Mouse (Mus musculus) forebrain, embryonic 10.5 days (tissue): ENCODE measurements at regions not wholly inside any gene's neighbourhood (a gene's known extent, or its start where the extent isn't known, plus 50 kb on each side); places are given as distances from the start of the nearest gene placed in this dataset.

Experiments
- DNase-seq: peaks from one replicate; pipeline ENCODE4 v3.0.0-alpha.2; 2017; ENCODE audit warnings: low spot score; ENCODE audit errors: extremely low spot score
- H3K27ac ChIP-seq: fragments of 300-500 bp; sonication (generic); 2 replicates; pipeline ENCODE4 v1.5.1; 2016; ENCODE audit warnings: mild to moderate bottlenecking
- H3K27me3 ChIP-seq: fragments of 300-500 bp; sonication (generic); 2 replicates; pipeline ENCODE4 v1.6.1; 2016; ENCODE audit warnings: mild to moderate bottlenecking; ENCODE audit not compliant: poor library complexity, severe bottlenecking
- H3K36me3 ChIP-seq: fragments of 300-500 bp; sonication (generic); replicated peaks from 2 replicates; pipeline ENCODE4 v1.6.1; 2016; ENCODE audit warnings: mild to moderate bottlenecking, moderate library complexity
- H3K4me1 ChIP-seq: fragments of 300-500 bp; sonication (generic); 2 replicates; pipeline ENCODE4 v1.6.1; 2016
- H3K4me3 ChIP-seq: fragments of 300-500 bp; sonication (generic); 2 replicates; pipeline ENCODE4 v1.5.1; 2016; ENCODE audit warnings: mild to moderate bottlenecking, moderate library complexity
- H3K9me3 ChIP-seq: fragments of 300-500 bp; sonication (generic); 2 replicates; pipeline ENCODE4 v1.6.1; 2016; ENCODE audit warnings: mild to moderate bottlenecking, moderate library complexity
- WGBS: fragments of 180-500 bp; shearing (Covaris S2); methylation state at CpG from one replicate; pipeline ENCODE4 v1.1.7; 2016; 5-methylcytosine and 5-hydroxymethylcytosine counted together

- Histone ChIP-seq H3K27me3 (no peaks in the 10 kb centered on the region), H3K36me3 (no peaks in the 10 kb centered on the region), H3K9me3 (peaks cover 7% of the 10 kb centered on the region), H3K4me3 (no peak overlapping the region), H3K4me1 (peaks cover 5% of the 10 kb centered on the region; the same call in 1 of the 2 replicates), H3K27ac (no peak overlapping the region)
- 90% methylated on average over 19 of the region's 19 CpGs for WGBS
- no peak for DNase-seq
Observed at GRCm38 (mm10) chr2:169204254-169204752, 248.9 kb upstream of the Zfp64 start.

- Histone ChIP-seq H3K27me3 (no peaks in the 10 kb centered on the region), H3K27ac (no peak overlapping the region), H3K9me3 (no peaks in the 10 kb centered on the region), H3K36me3 (no peaks in the 10 kb centered on the region), H3K4me3 (no peak overlapping the region), H3K4me1 (peaks cover 12% of the 10 kb centered on the region)
- DNase-seq = no peak
- WGBS = 94% methylated on average over 7 of the region's 7 CpGs
Observed at GRCm38 (mm10) chr2:169191974-169192373, 236.6 kb upstream of the Zfp64 start.

DNA sequence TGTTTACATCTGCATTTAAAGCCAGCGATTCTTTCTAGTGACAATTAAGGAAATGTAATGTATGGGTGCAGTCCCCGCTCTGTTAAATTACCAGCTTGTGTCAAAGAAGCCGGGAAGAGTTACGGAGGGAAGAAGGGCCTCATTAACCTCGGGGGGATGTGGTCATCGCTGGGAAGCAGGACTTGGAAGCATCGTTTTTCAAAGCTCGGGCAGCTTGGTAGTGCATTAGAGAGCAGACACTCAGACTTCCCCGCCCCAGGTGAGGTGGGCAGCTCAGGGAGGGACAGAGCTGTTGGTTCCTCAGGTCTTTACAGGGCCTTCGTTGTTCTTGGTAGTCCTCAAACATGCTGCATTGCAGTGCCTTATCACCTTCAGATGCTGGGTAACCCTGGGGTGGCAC is 236.1 kb upstream of the Zfp64 start:
- no peak overlapping the region for H3K27ac ChIP-seq
- no peak for DNase-seq
- H3K36me3 ChIP-seq = no peaks in the 10 kb centered on the region
- no peaks in the 10 kb centered on the region for H3K9me3 ChIP-seq
- no peak overlapping the region for H3K4me3 ChIP-seq
- H3K4me1 ChIP-seq = peaks cover 12% of the 10 kb centered on the region
- H3K27me3 ChIP-seq = no peaks in the 10 kb centered on the region
- WGBS = 69% methylated on average over 10 of the region's 10 CpGs

GRCm38 (mm10) chr2:169177565-169177964 is 222.2 kb upstream of the Zfp64 start:
- Histone ChIP-seq H3K9me3 (no peaks in the 10 kb centered on the region), H3K4me3 (no peak overlapping the region), H3K27ac (no peak overlapping the region), H3K4me1 (peaks cover 8% of the 10 kb centered on the region; the same call in 1 of the 2 replicates), H3K27me3 (peaks cover 5% of the 10 kb centered on the region; the same call in 1 of the 2 replicates), H3K36me3 (no peaks in the 10 kb centered on the region)
- 78% methylated on average over 3 of the region's 3 CpGs for WGBS
- DNase-seq = no peak

DNA sequence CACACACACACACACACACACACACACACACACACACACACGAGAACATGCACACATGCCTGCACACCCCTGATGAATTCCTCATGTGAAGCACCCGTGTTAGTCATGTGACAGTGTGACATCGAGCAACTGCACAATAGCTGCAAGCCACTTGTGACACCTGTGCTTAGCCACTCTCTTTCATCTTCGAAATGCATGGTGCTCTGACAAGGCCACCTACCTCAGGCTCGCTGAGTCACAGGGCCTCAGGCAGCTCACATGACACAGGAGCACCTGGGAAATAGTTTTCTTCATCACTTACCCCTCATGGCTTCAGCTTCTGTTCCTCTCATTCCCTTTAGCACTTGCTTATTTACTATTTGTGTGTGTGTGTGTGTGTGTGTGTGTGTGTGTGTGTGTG is 213.4 kb upstream of the Zfp64 start:
- Histone ChIP-seq H3K27ac (no peak overlapping the region), H3K4me1 (no peaks in the 10 kb centered on the region), H3K36me3 (no peaks in the 10 kb centered on the region), H3K9me3 (no peaks in the 10 kb centered on the region), H3K27me3 (no peaks in the 10 kb centered on the region), H3K4me3 (no peak overlapping the region)
- 86% methylated on average over 5 of the region's 5 CpGs for WGBS
- DNase-seq = no peak

DNA sequence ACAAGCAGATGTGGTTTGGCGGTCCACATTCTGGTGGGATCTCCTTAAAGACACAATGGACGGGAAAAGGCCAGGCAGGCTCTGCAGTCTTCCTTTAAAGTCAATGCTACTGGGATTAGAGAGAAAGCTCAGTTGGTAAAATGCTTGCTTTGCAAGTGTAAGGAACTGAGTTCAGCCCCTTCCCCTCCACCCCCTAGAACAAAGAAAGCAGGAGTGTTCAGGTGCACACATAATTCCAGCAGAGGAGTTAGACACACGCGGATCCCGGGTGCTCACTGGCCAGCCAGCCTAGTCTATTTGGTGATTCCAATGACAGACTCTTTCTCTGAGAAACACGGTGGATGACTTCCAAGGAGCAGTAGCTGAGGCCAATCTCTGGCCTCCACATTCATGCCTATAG is 213.0 kb upstream of the Zfp64 start:
- Histone ChIP-seq H3K27me3 (no peaks in the 10 kb centered on the region), H3K4me1 (no peaks in the 10 kb centered on the region)
- 83% methylated on average over 6 of the region's 6 CpGs for WGBS

DNA sequence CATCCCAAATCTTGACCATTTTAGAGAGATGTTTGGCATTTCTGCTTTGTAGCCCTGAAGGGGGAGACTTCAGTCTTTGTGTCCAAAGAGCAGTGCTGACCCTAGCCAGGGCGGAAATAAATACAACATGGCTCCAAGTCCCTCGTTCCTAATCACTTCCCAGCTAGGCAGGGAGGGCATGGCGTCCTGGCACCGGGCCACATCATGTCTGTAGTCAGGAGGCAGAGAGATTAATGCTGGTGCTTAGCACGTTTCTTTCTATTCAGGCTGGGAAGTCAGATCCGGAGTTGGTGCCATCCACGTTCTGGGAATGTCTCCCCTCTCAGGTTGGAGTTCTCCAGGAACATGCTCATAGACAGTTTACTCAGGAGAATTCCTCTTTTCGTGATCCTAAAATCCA is 206.3 kb upstream of the Zfp64 start:
- no peaks in the 10 kb centered on the region for H3K36me3 ChIP-seq
- no peak overlapping the region for H3K4me3 ChIP-seq
- no peak for DNase-seq
- H3K27me3 ChIP-seq = no peaks in the 10 kb centered on the region
- H3K9me3 ChIP-seq = no peaks in the 10 kb centered on the region
- H3K27ac ChIP-seq = no peak overlapping the region
- H3K4me1 ChIP-seq = peaks cover 18% of the 10 kb centered on the region
- 89% methylated on average over 8 of the region's 8 CpGs for WGBS

More for the DNA sequence above, 213.0 kb upstream of the Zfp64 start:
- H3K9me3 ChIP-seq = no peaks in the 10 kb centered on the region
- no peak overlapping the region for H3K27ac ChIP-seq
- DNase-seq = no peak
- no peak overlapping the region for H3K4me3 ChIP-seq
- H3K36me3 ChIP-seq = no peaks in the 10 kb centered on the region

GRCm38 (mm10) chr2:169158760-169159159 is 203.4 kb upstream of the Zfp64 start:
- H3K9me3 ChIP-seq = no peaks in the 10 kb centered on the region
- H3K27ac ChIP-seq = no peak overlapping the region
- H3K36me3 ChIP-seq = no peaks in the 10 kb centered on the region
- 52% methylated on average over 11 of the region's 11 CpGs for WGBS
- no peak overlapping the region for H3K4me3 ChIP-seq
- peaks cover 18% of the 10 kb centered on the region for H3K4me1 ChIP-seq
- H3K27me3 ChIP-seq = no peaks in the 10 kb centered on the region
- DNase-seq = no peak

DNA sequence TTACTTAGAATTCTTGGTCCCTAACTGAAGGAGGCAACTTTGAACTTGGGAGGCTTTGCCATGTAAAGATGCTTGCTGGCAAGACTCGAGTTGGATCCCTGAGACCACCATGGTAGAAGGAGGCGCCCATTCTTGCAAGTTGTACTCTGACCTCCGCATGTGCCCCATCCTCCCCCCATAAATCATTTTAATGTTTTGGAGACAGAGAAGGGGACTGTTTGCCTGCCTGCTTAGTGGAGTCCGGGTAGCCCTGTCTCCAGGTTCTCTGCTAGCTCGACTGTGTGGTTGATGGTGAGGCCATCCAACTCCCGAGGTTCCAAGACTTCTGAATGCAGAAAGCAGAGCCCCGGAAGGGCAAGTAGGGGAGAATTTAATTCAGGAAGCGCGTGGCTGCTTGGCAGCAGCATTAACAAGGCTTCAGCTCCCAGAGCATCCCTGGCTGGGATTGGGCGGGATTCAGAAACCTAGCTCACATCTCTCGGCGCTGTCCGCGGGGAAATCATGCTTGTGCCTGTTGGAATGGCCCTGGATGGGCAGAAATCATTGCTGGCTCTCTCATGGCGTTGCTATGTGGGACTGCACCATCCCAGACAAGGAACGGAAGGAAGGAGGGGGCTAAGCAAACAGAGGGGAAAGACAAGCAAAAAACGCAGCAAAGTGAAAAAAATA is 202.8 kb upstream of the Zfp64 start:
- 66% methylated on average over 17 of the region's 17 CpGs for WGBS
- no peak for DNase-seq
- no peak overlapping the region for H3K4me3 ChIP-seq
- H3K9me3 ChIP-seq = no peaks in the 10 kb centered on the region
- H3K4me1 ChIP-seq = peaks cover 18% of the 10 kb centered on the region
- H3K27ac ChIP-seq = no peak overlapping the region
- no peaks in the 10 kb centered on the region for H3K36me3 ChIP-seq
- H3K27me3 ChIP-seq = no peaks in the 10 kb centered on the region

DNA sequence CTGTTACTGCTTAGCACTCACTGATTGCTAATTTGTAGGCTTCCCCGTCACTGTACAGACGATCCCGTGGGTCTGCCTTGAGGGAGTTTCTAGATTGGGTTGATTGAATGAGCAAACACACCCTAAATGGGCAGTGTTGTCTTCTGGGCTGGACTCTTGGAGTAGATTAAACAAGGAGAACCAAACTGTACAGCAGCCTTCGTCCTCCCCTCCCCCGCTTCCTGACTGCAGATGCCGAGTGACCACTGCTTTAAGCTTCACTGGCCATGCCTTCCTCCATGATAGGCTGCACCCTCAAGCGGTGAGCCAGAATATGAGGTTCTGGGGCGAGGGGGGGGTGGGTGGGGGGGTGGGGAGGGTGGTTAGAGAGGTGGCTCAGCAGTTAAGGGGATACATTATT is 201.5 kb upstream of the Zfp64 start:
- Histone ChIP-seq H3K4me3 (no peak overlapping the region), H3K9me3 (no peaks in the 10 kb centered on the region), H3K4me1 (peaks cover 18% of the 10 kb centered on the region), H3K36me3 (no peaks in the 10 kb centered on the region), H3K27ac (peak overlapping the region; percentile 44; the same call in 1 of the 2 replicates), H3K27me3 (no peaks in the 10 kb centered on the region)
- DNase-seq = no peak
- WGBS = 71% methylated on average over 8 of the region's 8 CpGs

GRCm38 (mm10) chr2:169154881-169155280 is 199.5 kb upstream of the Zfp64 start:
- Histone ChIP-seq H3K27me3 (no peaks in the 10 kb centered on the region), H3K36me3 (no peaks in the 10 kb centered on the region), H3K27ac (no peak overlapping the region), H3K4me1 (peaks cover 18% of the 10 kb centered on the region), H3K9me3 (no peaks in the 10 kb centered on the region), H3K4me3 (no peak overlapping the region)
- WGBS = 93% methylated on average over 12 of the region's 12 CpGs
- DNase-seq = no peak

GRCm38 (mm10) chr2:169147655-169148054 is 192.3 kb upstream of the Zfp64 start:
- H3K36me3 ChIP-seq = no peaks in the 10 kb centered on the region
- no peaks in the 10 kb centered on the region for H3K4me1 ChIP-seq
- DNase-seq = no peak
- no peak overlapping the region for H3K4me3 ChIP-seq
- WGBS = 91% methylated on average over 7 of the region's 7 CpGs
- H3K9me3 ChIP-seq = no peaks in the 10 kb centered on the region
- H3K27me3 ChIP-seq = no peaks in the 10 kb centered on the region
- no peak overlapping the region for H3K27ac ChIP-seq

DNA sequence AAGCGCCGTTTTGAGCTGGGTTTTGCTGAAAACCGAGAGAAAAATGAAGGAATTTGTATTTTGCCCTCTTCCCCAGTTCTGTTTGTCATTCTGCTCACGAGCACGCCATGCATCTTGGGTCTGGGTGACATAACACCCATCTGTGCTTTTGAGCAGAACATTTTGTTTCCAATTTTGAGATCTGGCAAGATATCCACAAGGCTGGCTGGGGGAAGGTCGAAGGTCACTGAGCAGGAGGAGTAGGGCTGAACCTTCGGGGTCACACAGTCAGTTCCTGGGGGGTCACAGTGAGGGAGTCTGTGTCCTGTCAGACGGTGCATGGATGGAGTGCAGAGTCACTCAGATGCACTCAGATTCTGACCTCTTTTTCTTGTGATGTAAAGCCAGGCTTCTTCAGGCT is 186.8 kb upstream of the Zfp64 start:
- H3K36me3 ChIP-seq = no peaks in the 10 kb centered on the region

More for the DNA sequence above, 186.8 kb upstream of the Zfp64 start:
- H3K27me3 ChIP-seq = no peaks in the 10 kb centered on the region
- no peak overlapping the region for H3K27ac ChIP-seq
- H3K4me3 ChIP-seq = no peak overlapping the region
- peaks cover 7% of the 10 kb centered on the region for H3K4me1 ChIP-seq
- H3K9me3 ChIP-seq = no peaks in the 10 kb centered on the region
- no peak for DNase-seq
- WGBS = 80% methylated on average over 8 of the region's 8 CpGs
